Comparison of ENCODE assay signal across 8 mouse cellular contexts in the genomic region with DNA sequence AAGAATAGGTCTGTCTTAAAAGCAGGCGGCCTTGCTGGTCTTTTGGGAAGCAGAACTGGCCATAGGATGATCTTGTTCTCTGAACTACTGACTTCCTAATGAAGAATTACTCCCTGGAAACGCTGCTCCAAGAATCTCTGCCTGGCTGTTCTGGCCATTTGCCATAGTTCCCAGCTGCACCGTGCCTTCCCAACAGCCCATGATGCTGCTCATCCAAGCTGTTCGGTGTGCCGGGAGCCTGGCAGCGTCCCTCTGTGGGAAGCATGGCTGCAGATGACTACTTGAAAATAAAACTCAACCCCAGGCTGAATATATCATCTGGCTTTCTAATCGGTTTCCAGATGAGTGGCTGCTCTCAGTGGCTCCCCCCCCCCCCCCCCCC.
DNase-seq lines count a peak whose midpoint lies in the region; ATAC-seq and TF ChIP-seq lines count a peak whose summit lies in the region.

No protein-coding gene starts in this region.

- H3K4me3 ChIP-seq in stomach, postnatal 0 days (ENCODE audit: low read depth, low read length) = no peak overlapping the region

- no peaks in the 10 kb centered on the region for H3K9me3 ChIP-seq in stomach, postnatal 0 days (ENCODE audit: control insufficient read depth, low read length)

- DNase-seq in adrenal gland, postnatal 25 days = peak; percentile 8
- no peak for DNase-seq in adrenal gland, adult 18-20 months (ENCODE audit: low spot score in 2 of 2)
- peak; percentile 94 for DNase-seq in brain, adult 2 months (ENCODE audit: low read depth, low spot score)
- DNase-seq in frontal cortex, postnatal 14 days (ENCODE audit: low spot score in 2 of 2) = peak; percentile 52 to 55
- DNase-seq in kidney, postnatal 4 days = peak; percentile 71 to 79
- DNase-seq in lung, postnatal 10 days = peak; percentile 74
- peak; percentile 24 for DNase-seq in stomach, postnatal 0 days (ENCODE audit: low spot score)
- no peak for DNase-seq in yolk sac, embryonic 10.5 days (ENCODE audit: low spot score)

- no peak for ATAC-seq in stomach, postnatal 0 days (ENCODE audit: low FRiP score, low TSS enrichment)

- H3K36me3 ChIP-seq in stomach, postnatal 0 days (ENCODE audit: control insufficient read depth, insufficient read depth, low read length) = no peaks in the 10 kb centered on the region

- 50% methylated on average over 7 of the region's 7 CpGs for WGBS in stomach, postnatal 0 days

- no peak for TF ChIP-seq CTCF in stomach, postnatal 0 days (IDR thresholded peaks at IDR 0.05; ENCODE audit: low read depth)

- no peak overlapping the region for H3K9ac ChIP-seq in stomach, postnatal 0 days (ENCODE audit: low read length)

- 0 out of 2 replicates have a peak overlapping the region, but pooled peaks have one; percentile 18 for H3K27ac ChIP-seq in stomach, postnatal 0 days (replicated peaks)

- no peaks in the 10 kb centered on the region for H3K4me1 ChIP-seq in stomach, postnatal 0 days (replicated peaks; ENCODE audit: control insufficient read depth, insufficient read depth)

- no peak overlapping the region for H3K4me2 ChIP-seq in stomach, postnatal 0 days (replicated peaks; ENCODE audit: low read depth)

- TF ChIP-seq EP300 in stomach, postnatal 0 days (optimal IDR thresholded peaks at IDR 0.05) = no peak

- no peaks in the 10 kb centered on the region for H3K27me3 ChIP-seq in stomach, postnatal 0 days (ENCODE audit: control insufficient read depth, insufficient read depth, low read length)

Comparison
In these comparisons a context has a peak if more than half of its experiments do, and no peak if none do; other contexts are left out.
1. DNase-seq: peak in adrenal gland, postnatal 25 days (single experiment), brain, adult 2 months (single experiment), frontal cortex, postnatal 14 days (2 of 2), kidney, postnatal 4 days (2 of 2), lung, postnatal 10 days (single experiment) and stomach, postnatal 0 days (single experiment); none in adrenal gland, adult 18-20 months (0 of 2) and yolk sac, embryonic 10.5 days (single experiment).